Mouse (Mus musculus) adrenal gland, postnatal 36 days (tissue): ENCODE results near the gene Crebbp. TPM values are rescaled to one million over a fixed set of nuclear protein-coding genes. Genes with fewer than 3 reads are reported as not detected.
"Not testable (repeated sequence)": the region's sequence is repeated elsewhere in the genome, so short reads cannot be mapped to it uniquely, and the experiment has no call there.

ENCODE experiments used
- DNase-seq, 2 experiments: peaks; one replicate each; pipeline ENCODE4 v3.0.0; 2021; ENCODE audit warnings: mixed read lengths in 1 of 2
- long read RNA-seq, 2 experiments: library from polyadenylated mRNA; stranded (forward); transcript quantifications; one replicate each; pipeline ENCODE4 v2.0.0; 2021; ENCODE audit warnings: borderline sequencing depth in 2 of 2
- total RNA-seq, 2 experiments: library from RNA; stranded (reverse); gene quantifications; 2 replicates each; pipeline ENCODE4 v1.2.3; 2021

Crebbp gene
- total RNA-seq = 10 to 100 TPM; 56.4 to 60.5 TPM
- long read RNA-seq, experiment 1, partial matches to known transcripts = 4 of 6 reads
- long read RNA-seq, experiment 1, other reads (novel, unspliced or antisense) = 2 of 6 reads
- long read RNA-seq, experiment 2, partial matches to known transcripts = 0 of 4 reads
- long read RNA-seq, experiment 2, other reads (novel, unspliced or antisense) = 4 of 4 reads

DNA sequence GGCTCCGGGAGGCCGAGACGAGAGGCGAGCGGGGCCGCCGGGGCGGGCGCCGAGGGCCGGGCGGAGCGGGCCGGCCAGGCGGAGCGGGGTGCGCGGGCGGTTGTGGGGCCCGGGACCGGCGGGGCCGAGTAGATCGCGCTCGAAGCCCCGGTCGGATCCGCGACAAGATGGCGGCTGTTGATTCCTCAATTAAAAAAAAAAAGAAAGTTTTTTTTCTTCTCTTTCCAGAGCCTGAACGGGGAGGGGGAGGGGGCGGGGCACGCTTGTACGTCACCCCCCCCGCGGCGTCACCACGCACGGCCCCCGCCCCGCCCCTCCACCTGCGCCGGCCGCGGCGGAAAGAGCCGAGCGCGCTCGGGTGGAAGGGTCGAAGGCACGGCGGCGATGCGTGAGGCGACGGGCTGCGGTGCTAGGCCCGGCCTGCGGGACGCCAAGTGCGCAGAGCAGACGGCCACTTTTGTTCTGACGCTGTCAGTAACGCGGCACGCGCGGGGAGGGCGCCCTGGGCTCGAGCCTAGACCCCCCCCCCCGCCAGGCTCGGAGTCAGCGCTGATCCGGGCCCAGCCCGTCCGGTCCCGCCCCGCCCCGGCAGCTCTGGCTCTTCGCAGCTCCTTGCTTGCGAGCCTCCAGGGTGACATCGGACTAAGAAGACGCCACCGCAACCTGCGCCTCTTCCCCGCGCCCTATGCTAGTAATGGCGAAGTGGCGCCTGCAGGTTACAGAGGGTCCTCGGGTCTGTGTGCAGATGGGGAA is at the start of gene Crebbp:
Gene Crebbp, minus strand, starts transcription at position 199 of the 753 bp plus-strand sequence.
- DNase-seq = peak; percentile 89 to 94

DNA sequence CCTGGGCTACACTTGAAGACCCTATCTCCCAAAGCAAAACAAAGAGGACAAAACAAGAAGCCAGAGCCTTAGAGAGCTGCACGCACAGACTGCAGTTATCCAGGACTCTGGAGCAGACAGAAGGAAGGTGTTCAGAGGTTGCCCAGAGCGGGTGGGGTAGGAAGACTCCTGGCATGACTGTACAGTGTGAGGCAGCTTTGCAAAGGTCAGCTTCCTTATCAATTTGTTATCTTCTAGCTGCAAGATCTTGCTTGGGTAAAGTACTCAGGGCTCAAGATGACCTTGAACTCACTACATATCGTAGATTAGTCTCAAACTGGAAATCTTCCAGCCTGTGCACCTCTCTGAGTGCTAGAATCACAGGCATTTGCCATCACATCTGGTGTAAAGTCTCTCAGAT is 49.7 kb upstream of the Crebbp start:
- peak in 1 of 2 experiments; percentile 20 for DNase-seq

DNA sequence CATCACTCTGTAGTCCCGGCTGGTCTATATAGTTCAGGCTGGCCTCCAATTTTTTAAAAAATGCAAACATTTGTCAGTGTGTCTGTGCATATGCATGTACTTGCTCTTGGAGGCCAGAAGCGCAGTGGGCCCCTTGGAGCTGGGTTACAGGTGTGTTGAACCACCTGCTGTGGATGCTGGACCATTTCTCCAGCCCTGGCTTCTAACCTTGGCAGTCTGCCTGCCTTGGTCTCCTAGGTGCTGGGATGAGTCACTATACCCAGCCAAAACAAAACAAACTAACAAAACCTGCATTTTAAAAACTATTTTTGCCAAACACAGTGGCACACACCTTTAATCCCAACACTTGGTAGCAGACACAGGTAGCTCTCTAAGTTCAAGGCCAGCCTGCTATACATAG is 43.7 kb upstream of the Crebbp start:
- no peak for DNase-seq

DNA sequence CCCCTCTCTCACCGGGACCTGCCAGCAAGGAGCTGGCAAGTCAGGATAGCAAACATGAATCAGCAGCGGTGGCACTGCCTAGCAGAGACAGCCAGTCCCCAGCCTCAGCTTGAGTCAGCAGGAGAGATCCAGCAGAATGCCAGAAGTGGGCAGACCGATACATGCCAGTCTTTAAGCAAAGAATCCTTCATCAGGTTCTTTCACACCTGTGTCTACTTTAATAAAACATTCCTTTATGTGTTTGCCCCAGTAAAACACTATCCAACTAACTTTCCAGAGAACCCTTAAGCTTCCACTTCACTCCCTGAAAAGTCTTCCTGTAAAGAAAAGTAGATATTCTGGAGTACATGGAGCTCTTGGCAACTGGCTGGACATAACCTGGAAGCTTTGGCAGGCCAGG is 35.0 kb upstream of the Crebbp start:
- no peak for DNase-seq

DNA sequence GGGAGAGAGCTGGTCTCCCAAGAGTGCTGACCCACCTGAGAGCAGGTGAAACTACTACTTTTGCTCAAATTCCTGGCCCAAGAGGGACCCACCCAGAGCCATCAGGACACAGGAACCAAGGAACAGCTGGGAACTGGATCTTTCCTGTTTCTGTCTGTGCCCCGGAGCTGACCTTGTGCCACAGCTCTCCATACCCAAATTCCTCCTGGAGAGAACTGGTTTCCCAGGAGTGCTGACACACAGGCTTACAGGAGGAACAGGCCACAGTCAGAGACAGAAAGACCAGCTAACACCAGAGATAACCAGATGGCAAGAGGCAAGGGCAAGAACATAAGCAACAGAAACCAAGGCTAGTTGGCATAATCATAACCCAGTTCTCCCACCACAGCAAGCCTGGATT is 31.4 kb upstream of the Crebbp start:
- not testable (repeated sequence) for DNase-seq

DNA sequence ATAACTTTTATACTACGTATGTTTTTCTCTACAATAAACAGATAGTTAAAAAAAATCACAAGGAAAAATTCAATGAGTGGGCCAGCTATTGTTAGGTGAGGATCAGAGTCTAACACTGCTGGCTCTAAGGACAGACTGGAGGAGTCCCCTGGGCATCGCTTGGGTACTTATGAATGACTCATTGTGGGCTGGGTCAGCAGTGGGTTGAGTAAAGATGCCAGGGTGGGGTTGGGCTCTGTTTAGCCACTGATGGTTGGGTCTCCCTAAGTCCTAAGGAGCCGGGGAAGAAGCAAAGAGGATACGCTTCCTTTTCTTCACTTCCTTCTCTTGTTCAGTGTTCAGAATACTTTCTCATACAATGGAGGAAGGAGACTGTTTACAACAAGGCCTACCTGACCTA is 22.3 kb upstream of the Crebbp start:
- no peak for DNase-seq

DNA sequence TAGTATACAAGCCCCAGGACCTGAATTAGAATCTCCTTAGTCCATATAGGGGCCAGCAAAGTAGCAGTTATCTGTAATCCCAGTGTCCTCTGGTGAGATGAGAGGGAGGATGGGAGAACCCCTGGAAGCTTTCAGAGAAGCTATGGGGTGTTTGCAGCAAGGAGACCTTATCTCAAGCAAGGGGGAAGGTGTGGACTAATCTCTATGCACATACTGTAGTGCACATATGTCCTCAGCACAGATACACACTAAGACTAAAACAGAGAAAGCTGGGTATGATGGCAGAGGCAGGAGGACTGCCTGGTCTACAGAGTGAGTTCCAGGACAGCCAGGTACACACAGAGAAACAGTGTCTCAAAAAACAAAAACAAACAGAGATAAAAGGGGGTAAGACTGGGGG is 21.8 kb upstream of the Crebbp start:
- DNase-seq = no peak

DNA sequence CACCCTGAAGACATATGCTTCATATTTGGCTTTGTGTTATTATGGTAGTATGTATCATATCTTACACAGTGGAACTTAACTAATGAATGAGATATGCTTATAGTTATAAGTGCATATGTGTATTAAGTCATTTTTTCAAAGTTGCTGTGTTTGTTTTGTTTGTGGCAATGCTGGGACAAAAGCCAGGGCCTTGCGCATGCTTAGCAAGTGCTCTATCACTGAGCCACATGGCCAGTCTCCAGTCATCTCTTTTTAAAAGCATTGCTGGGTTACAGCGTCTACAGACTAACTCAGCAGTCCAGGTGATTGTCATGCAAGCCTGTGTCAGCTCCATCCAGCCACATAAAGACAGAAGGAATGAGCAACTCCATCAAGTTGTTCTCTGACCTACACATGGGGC is 12.0 kb upstream of the Crebbp start:
- DNase-seq = no peak

DNA sequence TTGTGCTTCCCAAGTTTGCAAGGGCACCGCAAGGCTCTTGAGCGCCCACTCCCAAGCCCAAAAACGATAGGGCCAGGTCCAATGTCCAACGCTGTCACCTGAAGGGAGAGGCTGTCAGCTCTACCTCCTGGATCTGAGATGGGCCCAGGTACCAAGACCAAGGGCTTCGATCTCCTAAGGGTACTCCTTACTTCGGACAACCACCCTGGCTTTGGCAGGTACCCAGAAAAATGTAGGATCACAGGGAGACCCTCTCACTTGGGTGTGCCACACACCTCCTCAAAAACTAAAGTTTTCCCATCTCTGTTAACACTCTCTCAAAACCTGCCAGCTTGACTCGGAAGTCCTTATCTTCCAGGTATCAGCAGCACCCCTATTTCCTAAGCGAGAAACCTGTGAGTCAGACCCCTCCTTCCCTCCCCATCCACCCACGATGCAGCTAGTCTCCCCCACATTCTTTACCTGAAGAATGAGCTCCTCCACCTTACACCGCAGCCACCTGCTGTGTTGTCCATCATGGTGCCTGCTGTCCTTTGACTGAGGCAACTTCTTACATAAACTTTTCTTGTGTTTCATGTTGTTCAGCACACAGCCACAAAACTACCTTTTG is 939 bp upstream of the Crebbp start:
- DNase-seq = no peak

DNA sequence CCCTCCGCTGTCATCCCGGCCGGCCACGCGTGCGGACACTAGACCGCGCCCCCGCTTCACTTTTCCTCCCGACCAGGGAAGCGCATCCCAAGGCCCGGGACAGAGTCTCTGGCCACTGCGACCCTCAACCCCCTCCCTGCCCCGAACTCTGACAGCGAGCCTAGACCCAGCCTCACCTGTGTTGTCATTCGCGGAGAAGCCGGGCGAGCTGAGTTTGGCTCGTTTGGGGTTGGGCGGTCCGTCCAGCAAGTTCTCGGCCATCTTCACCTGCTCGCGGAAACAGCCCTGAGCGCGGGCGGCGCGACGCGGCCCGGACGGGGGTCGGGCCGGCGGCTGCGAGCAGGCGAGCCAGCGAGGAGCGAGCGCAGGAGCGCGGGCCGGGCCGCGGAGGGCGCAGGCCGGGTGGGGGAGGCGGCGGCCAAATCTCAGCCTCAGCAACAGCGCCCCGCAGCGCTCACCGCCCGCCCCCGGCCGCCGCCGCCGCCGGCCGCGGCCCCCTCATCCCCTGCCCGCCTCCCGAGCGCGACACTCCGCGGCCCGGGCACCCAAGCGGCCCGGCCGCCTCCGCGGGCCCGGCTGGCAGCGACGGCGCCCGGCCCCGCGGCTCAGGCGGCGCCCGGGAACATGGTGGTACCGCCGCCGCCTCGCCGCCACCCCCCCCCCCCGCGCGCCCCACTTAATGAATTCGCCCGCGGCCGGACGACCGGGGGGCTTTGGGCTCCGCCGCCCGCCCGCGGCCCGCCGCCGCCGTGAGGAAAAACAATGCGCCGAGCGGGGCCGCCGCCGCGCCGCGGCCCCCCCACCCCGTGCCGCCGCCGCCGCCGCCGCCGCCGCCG is 616 bp downstream of the Crebbp start:
- peak; percentile 81 to 90 for DNase-seq

DNA sequence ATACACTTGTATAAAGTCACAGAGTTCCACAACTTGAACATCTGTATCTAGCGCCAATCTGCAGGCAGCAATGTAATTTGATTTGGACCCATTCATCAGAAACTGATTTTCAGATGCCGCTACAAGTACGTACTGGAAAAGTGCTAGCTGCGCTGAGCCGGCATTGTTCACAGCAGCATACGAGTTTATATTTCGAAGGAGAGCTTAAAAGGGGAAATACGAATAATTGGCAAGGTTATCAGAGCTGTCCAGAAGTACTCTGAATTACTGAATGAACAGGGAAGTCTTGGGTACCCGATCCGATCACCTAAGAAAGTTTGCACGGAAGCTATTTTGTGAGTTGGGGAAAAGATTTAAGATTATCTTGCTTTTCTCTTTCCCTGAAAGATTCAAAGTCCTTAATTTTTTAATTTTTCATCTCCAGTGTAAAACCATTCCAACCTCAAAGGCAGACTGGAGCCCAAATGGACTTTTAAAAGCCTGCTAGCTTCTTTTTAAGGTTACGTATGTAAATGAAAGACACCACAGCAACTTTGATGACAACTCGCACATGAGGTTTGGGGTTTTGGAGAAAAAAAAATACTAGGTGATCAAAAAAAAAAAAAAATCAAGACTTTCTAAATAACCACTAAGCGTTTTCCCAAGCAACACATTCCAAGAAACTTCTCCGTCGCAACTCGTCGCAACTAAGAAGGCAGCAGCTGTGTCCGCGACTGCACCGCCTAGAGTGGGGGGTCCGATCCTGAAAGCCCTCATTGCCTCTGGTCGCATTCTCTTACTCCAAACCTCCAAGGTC is 1.4 kb downstream of the Crebbp start:
- DNase-seq = no peak

DNA sequence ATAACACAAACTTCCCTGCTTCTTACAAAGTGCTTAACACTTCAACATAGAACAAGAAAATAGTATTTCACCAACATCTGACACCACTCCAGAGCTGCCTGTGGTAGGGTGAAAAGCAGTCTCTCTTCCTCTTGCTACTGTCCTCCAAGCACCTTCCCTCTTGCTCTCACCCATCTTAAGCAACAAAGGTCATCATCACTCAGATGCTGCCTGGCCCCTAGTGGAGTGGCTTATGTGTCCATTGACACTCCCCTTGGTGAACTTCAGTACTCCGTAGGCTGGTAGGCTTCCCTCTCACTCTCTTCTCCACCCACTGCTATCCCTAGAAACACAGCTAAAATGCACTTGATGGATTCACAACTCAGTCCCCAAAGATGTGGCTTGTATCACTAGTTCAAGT is 3.5 kb downstream of the Crebbp start:
- DNase-seq = no peak

DNA sequence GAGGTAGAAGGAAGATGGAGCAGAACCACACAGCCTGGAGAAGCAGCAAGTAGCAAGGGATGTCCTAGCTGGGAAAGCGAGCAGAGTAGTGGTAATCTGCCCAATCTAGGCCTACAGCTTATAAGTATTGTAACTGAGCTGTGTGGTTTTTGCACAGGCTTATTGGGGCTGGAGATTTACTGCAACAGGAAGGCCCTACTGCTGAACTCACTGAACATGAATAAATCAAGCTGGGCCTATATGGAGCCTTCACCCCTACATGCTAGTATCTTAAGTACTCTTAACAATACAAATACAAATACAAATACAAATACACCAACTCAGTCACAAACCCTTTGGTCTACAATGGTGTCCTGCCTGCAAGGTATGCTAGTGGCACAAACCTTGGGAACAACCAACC is 10.2 kb downstream of the Crebbp start:
- DNase-seq = no peak

DNA sequence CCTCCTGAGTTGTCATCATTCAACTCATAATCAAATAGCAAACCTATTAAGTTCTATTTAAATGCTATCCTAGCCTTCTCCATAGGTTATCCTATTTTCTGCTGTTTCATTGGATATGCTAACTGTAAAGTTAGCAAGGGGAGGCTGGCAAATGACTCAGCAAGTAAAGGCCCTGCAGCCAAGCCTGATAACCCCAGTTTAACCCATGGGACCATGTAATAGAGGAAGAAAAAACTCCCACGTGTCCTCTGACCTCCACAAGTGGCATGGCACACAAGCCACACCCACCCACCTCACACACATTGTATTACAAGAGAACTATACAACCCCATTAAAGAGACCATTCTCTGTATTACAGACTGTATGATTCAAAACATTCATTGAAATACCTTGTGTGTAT is 13.8 kb downstream of the Crebbp start:
- no peak for DNase-seq

DNA sequence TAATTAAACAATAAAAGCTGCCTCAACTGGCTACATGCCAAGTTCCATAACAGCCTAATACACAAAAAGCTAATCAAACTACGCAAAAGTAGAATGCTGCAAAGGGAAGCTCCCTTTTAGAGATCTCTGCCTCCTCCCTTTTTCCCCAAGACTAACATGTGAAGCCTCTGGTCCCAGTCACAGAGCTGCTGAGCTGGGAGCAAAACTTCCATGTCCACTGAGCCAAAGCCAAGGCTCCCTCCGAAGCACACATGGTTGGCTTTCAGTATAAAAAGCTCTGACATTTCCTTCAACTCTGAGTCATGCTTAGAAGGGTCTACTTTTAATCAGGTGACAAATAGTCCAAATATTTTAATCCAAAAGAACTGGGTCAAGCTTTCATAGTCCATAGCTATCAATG is 14.2 kb downstream of the Crebbp start:
- DNase-seq = peak in 1 of 2 experiments; percentile 44

DNA sequence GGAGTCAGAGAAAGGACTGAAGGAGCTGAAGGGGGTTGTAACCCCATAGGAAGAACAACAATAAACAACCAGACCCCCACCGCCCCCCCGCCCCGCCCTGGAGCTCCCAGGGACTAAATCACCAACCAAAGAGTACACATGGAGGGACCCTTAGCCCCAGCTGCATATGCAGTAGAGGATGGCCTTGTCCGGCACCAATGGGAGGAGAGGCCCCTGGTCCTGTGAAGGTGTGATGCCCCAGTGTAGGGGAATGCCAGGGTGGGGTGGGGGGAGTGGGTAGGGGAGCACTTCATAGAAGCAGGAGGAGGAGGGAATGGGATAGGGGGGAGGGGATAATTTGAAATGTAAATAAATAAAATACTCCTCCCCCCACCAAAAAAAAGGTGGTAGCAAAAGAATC is 15.8 kb downstream of the Crebbp start:
- no peak for DNase-seq

DNA sequence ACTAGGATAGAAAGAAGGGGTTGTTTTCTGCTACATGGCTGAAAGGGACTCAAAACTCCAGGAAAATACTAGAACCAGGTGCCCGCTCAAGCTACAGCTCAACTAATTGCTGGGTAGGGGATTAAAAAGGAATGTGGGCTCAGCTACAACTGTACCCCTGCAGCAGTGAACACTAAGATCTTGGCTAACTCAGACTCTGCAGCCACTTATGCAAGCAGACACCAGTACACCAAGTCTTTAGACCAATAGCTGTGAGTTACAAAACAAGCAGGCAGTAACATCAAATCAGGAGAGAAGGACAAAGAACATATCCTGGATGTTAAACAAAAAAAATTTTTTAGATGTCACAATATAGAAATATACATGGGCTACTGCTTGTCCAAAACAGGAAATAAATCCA is 23.6 kb downstream of the Crebbp start:
- DNase-seq = no peak

DNA sequence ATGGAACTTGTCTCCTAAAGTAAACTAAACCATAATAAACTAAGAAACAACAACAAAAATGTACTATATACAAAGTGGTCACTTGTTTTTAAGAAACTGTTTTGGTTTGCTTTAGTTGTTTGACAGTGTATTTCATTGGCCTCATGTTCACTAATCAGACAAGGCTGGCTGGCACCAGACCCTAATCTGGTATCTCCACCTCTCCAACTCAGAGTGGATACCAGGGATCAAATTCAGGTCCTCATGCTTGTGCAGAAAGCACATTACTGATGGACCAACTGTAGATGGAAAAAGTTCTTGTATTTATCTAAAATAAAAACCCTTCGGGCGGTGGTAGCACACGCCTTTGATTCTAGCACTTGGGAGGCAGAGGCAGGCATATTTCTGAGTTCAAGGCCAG is 38.7 kb downstream of the Crebbp start:
- DNase-seq = no peak

DNA sequence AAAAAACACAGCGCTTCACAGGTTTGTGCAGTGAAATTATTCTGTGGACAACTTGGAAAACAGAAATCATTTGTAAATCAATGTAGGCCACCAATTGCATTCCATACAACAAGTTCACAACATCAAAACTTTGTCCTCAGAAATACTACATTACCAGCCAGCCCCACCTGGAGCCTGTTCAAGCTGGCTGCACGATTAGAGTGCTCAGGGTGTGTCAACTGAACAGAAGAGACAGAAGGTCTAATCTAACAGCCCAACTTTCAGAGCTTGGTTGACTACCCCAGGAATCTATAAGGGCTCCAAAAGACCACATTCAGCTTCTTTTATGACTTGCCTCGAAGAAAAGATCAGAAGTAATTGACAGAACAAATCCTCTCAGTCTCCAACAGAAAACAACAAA is 44.3 kb downstream of the Crebbp start:
- DNase-seq = no peak

DNA sequence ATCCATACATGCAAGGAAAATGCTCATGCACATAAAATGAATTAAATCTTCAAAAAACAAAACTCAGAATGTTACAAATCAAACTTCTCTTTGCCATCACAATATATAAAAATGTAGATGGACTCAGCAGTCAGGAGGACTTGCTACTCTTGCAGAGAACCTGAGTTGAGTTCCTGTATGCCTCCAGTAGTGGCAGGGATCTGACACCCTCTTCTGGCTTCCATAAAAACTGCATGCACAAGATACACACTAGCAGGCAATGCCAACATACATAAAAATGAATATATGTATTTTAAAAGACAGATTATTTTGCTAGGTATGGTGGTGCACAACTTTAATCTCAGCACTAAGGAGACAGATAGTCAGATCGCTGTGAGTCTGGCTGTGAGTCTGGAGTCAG is 45.3 kb downstream of the Crebbp start:
- DNase-seq = no peak

DNA sequence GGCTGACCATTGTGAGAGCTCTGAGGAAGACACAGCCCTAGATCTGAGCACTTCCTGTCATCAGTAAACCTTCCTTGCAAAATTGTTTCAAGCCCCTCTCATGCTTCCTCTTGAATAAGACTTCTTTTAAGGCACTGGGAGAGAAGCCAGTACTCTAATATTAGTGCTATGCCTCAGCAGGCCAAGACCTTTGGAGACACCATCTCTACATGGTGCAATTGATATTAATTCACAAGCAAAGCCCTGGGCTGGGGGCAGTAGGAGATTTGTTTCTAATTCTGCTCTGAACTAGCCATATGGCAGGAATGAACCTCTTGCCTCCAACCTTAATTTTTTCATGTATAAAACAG is 52.9 kb downstream of the Crebbp start:
- DNase-seq = no peak
